Mouse (Mus musculus) olfactory bulb, adult 2 months (tissue): ENCODE results near the gene Tnni3k.

ENCODE experiments used
- CTCF ChIP-seq: fragments of 200-500 bp; IDR thresholded peaks from 2 replicates; pipeline ENCODE4 v1.5.1; 2012; ENCODE audit warnings: low read depth, mild to moderate bottlenecking, low read length, moderate library complexity; ENCODE audit not compliant: insufficient read depth
- POLR2A ChIP-seq: fragments of 200-500 bp; IDR thresholded peaks from 2 replicates; pipeline ENCODE4 v1.6.1; 2012; ENCODE audit warnings: mild to moderate bottlenecking, low read depth, low read length, moderate library complexity; ENCODE audit not compliant: insufficient read depth

- TF ChIP-seq CTCF (no peak), POLR2A (no peak)
Measured at GRCm38 (mm10) chr3:154868807-154869206, 186.4 kb downstream of the Tnni3k start.
